Mouse (Mus musculus) stomach, postnatal 0 days (tissue): ENCODE data around the gene Endou.

ENCODE experiments used
- CTCF ChIP-seq: IDR thresholded peaks from 2 replicates; pipeline ENCODE4 v1.5.1; 2016; ENCODE audit warnings: antibody characterized with exemption, low read depth, mild to moderate bottlenecking, moderate library complexity
- EP300 ChIP-seq: optimal IDR thresholded peaks from 2 replicates; pipeline ENCODE3; 2016; ENCODE audit warnings: antibody characterized with exemption

GRCm38 (mm10) chr15:97723536-97724345 is 7.4 kb downstream of the Endou start:
- TF ChIP-seq EP300 (no peak), CTCF (no peak)
